Mouse (Mus musculus): Measurements from ENCODE around the gene Kcnq1. TPM values are rescaled to one million over a fixed set of nuclear protein-coding genes. Genes with fewer than 3 reads are reported as not detected.

Gene Kcnq1
- total RNA-seq, 1 experiment from 2014 or later = 3.6 TPM

DNA sequence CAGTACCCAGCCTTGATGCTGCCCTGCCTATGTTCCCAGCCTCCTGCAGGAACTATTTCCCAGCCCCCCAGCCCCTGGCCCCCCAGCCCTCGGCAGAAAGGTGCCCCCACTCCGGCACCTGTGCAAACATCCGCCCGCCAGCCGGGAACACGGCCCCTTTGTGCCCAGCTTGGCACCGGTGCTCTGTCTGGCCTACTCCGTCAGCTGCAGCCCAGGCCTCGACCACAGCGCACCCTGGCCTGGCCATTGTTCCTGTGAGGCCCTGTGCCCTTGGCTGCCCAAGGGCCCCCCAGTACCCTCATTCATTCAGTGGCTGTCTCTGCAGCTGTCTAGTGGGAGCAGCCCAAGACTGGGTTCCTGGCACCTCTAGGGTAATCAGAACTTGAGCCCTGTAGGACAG, 80.2 kb downstream of the Kcnq1 start:
- DNase-seq = no peak

DNA sequence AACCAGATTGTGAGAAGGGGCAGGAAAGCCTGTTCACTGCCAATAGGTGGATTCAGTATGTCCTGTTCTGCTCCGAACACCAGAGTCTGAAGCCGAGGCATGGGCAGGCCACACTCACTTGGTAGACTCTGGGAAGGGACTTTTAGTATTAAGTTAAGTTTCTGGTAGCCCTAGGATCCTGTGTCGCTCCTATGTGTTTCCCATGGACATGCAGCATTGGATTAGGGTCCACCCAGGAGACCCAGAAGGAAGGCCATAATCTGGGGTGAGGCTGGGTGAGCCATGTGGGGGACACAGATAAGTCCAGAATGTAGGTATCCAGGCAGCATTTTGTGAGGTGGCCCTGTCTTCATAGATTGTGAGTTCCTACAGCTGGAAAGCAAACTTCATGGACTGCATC, 81.0 kb downstream of the Kcnq1 start:
- no peak for DNase-seq

DNA sequence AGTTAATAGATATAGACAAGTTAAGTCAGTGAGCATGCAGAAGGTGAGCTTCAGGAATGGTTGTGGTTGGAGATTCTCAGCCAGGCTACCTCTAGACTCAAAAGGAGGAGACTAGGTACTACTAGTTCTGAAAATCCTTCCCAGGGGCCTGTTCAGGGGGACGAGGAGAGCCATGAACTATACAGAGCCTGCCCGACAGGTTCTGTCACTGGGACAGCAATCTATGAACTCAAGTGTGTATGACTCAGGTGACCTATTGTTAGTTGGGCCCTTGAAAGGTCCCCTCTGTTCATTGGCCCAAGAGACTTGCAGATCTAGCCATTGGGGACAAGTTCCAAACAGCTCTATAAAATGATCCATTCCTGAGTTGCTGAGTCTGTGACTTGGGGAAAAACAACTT, 82.4 kb downstream of the Kcnq1 start:
- no peak for DNase-seq

DNA sequence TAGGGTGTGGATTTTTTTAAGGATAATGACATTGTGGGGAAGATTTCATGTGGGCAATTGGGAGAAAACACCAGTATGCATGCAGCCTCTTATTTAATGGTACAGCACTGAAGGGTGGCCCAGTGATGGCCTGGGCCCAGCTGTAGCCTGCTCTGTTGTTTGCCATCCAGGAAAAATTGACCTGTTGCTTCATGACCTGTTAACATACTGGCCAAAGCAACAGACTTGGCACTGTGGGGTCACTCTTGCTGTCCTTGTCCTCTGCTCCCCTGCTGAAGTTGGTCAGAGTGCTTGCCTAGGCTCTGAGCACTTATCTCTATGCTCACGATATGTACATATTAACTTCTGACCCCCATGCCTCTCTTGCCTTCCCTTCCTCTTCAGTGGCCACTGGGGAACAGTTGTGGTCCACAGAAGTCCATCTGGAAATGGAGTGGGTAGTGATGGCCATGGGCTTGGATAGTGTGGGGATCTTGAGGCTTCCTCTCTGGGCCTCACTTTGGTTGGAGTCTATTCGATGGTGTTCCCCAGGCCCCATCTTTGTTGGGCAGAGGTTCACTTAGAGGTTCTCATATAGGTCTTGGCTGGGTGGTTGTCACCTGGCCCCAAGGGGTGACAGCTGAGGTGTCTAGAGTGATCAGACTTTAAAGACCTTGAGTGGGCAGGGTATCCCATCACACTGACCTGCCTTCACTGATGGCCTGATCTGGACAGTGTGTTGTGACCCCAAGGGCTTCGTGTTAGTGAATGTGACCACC, 84.0 kb downstream of the Kcnq1 start:
- DNase-seq = no peak

DNA sequence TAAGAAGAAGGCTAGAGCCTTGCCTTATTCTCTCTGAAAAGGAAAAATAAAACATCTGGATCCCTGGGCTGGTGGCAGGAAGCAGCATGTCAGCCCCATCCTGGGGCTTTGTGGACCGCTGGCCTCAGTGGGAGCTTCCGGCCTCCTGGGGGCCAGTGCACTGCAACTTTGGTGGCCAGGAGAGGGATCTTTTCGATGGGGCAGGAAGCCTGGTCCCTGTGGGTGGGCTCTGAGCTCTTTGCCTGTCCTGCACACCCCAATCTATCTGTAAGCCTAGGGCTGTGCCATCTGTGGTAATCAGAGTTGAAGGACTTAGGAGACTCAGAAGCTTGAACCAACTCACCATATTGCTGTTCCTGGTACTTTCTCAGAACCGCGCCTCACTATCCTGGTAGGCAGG, 84.7 kb downstream of the Kcnq1 start:
- DNase-seq = no peak

DNA sequence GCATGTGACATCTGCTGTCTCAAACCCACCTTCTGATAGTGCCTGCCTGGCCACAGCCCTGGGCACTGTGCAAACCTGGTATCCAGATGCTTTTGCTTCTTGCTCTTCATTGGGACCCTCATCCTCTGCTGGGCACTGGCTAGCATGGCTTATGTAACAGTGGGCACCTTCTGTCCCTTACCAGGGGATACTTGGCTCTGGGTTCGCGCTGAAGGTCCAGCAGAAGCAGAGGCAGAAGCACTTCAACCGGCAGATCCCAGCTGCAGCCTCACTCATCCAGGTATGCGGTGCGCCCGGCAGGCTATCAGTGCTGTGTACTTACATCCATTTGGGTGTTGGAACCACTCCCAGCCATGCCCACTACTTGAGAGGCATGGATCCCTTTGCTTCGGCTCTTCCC, 86.2 kb downstream of the Kcnq1 start:
- DNase-seq = no peak

DNA sequence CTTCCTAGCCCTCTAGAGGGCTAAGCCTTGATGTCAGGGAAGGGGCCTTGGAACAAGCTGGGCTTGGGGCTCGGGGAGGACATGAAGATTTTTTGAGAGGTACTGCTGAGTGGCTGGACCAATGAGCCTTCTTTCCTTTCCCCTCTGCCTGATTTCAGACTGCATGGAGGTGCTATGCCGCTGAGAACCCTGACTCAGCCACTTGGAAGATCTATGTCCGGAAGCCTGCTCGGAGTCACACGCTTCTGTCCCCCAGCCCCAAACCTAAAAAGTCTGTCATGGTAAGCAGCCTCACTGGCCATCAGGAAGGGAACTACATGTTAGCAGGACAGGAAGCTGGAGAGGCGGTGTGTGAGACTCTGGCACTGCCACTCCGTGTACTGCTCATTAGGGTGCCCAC, 87.9 kb downstream of the Kcnq1 start:
- DNase-seq = no peak

DNA sequence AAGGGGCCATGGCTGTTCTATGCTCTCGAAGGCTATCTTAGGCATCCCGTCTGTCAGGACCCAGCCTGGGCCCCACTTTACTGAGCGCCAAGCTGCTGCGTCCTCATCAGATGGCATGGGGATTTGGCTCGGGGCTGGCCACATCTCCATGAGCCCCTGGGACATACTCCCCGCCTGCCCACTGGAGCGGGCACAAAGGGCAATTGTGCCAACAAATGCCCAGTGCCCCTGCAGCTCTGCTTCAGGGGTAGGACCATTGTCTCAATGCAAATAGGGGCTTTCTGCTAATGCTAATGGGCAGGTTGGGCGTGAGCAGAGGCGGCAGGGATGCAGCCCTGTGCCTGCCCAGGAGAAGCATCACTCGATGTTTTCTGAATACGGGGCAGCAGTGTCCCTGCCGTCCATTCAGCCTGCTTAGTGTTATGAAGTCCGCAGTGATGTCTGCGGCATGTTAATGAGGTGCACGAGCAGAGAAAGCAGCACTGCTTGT, 91.8 kb downstream of the Kcnq1 start:
- no peak for DNase-seq

DNA sequence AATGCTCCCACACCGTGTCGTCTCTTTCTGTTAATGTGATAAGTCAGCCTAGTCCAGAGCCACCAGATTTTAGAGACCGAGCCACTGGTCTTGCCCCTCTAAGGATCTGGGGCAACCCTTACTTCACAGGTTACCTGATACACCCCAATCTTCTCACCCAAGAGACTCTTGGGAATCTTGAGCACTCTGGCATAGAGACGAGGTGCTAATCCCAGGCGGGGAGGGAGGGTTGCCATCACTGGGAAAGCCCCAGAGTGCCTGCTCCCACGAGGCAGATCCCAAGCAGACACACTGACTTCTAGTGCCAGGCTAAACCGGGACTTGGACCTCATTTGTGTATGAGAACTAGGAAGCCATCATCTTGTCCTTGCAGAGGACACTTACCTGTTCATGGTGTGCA, 92.3 kb downstream of the Kcnq1 start:
- DNase-seq = no peak

DNA sequence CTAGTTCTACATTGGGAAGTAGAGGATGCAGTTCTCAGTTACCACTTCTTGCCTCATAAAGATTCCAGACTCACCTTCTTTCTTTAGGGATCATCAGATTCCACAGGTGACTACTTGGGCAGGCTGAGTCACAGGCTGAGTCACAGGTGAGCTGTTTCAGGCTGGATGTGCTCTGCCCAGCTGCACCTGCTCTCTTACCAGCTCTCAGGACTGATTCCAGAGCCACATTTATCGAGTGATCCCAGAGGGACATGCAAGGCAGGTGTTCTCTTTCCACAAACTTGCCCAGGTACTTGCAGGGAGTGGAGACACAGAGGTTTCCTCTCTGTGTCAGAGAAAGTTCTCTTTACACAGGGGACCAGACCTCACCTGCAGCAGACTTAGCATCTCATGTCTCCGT, 95.1 kb downstream of the Kcnq1 start:
- no peak for DNase-seq

DNA sequence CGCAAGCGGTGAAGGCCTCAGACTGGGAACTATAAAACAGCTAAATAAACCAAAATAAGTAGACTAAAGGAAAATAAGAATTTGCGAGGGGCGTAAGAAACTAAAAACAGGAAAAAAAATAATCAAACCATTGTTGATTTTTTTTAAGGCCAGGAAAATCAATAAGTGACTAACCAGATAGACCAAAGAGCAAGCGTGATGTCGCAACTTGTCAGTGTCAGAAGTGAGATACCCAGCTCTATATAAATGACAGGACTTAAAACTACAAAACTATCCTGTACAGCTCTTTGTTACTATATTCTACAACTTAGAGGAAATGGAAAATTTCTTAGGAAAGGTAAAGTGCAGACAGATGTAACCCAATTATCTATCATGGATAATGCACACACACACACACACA, 97.7 kb downstream of the Kcnq1 start:
- no peak for DNase-seq

DNA sequence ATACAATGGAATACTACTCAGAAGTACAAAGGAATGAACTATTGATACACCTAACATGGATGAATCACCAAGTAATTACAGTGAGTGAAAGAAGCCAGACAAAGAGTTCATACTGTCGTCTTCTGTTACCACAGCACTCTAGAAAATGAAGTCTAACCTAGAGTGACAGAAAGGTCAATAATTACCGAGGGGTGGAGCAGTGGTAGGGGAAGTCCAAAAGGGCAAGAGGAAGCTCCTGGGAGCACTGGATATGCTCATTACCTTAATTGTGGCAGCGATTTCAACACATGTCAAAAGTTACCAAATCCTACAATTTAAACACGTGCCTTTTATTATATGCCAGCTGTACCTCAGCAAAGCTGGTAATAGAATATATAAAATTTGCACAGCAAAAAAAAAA, 100.9 kb downstream of the Kcnq1 start:
- no peak for DNase-seq

DNA sequence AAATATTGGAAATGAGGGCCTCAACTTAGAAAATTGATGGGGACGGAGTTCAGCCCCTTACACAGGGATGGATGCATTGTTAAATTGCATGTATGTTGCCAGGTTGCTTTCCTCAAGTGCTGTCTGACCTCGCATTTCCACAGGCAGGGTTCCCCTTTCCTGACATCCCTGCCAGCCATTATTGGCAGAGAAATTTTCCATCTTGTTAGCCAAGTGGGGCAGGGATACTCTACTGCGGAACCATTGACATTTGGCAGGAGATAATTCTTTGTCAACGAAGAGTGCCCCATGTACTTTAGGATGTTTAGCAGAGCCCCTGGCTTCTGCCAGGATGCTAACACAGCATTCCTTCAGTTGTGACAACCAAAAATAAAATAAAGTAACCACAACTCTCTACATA, 104.6 kb downstream of the Kcnq1 start:
- DNase-seq = no peak

DNA sequence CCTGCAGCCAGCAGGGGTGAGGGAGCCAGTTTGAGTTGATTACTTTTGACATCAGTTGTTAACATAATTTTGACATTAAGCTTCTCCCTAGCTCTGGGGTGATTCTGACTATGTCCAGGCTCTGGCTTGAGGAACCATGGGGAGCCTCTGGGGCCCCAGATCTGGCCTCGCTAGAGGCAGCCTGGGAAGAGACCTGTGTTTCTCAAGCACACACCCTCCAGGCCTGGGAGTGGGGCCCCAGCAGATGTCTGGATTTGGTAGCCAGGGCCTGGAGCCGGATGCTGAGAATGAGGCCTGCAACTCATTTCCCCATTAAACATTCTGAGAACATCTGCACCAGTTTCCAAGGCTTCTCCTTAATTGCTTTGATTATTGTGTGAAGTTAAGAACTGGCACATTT, 145.0 kb downstream of the Kcnq1 start:
- DNase-seq = no peak

DNA sequence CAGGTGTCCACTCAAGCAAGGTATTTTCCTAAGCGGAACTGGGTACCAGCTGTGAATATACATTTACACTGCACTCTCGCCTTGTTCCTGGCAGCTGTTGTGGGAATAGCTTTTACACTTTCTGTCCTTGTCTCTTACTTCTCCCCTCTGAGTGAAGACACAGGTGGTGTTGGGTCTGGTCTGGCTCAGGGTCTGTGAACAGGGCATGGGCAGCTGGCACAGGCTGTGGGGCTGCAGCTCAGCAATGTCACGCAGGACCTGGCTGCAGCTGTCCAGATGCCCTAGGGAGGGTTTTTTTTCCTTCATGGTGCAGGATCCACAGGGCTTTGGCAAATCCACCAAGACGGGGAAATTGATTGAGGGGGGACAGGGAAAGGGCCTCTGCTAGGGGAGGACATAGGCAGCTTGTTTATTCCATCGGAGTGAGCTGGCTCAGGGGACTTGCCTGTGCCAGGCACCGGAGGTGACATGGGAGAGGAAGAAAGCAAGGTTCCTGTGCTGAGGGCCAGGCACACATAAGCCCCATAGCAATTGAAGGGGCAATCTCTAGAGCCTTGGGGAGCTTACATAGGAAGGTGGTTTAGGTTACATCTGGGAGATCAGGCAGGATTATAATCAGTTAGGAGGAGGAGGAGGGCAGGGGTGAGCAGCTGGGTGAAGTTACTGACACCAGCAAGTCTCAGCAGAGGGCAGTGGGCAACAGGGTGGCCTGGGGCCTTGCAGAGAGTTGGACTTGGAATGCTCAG, 147.1 kb downstream of the Kcnq1 start:
- DNase-seq = no peak

DNA sequence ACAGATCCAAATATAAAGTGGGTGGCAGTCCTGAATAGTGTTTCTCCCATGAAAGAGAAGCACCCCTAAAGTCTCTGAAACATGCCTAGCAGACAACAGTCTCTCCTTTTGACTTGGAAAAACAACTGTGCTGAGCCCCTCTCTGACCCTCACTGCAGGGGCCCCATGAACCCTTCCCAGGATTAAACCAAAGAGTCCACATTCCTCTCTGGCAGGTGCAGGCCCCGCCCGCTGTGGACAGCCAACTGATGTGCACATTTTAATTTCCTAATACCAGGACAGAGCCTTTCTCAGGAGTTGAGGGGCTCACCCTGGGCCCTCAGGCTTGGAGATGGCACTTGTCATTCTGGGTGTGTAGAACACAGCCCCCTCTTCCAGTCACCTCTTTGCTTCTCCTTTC, 148.7 kb downstream of the Kcnq1 start:
- DNase-seq = no peak

DNA sequence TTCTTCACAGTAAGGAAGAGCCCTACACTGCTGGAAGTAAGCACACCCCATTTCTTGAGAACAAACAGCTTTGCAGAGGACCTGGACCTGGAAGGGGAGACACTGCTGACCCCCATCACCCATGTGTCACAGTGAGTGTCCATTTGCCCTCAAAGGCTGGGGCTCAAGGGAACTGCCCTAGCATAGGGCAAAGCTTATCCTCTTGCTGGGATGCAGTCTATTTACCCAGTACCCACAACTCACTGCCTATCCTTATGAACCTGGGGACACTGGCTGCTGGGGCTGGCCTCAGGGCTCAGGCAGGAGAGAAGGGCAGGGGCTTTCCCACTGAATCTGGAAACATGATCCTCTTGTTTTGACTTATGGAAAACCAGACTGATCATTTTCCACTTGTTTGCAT, 155.1 kb downstream of the Kcnq1 start:
- no peak for DNase-seq

DNA sequence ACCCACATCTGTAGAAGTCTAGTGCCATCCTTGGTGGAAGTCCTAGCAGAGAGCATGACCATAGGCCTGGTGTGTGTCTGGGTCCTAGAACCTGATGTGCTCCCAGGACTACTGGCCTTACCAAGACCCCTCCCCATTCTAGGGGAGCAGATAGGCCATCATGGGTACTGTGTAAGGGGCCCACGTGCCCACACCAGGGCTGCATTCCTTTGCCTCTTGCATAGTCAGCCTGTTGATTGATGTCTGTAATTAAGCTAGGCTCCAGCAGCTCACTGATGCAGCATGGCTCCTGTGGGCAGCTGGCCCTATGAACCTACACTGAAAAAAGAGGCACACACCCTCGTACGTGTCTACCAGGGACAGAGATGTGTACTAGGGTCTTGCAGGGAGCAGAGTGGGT, 157.4 kb downstream of the Kcnq1 start:
- no peak for DNase-seq

DNA sequence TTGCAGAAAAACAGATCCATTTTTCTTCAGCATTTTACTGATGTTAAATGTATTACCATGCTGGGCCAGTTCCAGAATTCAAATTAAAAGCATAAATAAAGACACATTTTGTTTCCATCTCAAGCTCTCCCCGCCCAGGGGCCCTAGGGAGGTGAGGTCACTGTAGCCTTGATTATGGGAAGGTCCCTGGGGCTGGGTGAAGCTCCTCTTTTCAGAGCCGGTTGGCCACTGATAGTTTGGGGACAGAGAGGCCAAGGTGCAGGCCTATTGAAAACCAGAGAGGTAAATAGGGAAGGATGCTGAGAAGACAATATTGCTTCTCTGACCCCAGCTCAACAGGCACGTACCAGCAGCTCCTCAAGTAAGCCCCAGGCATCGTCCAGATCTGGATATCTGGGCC, 157.8 kb downstream of the Kcnq1 start:
- no peak for DNase-seq

DNA sequence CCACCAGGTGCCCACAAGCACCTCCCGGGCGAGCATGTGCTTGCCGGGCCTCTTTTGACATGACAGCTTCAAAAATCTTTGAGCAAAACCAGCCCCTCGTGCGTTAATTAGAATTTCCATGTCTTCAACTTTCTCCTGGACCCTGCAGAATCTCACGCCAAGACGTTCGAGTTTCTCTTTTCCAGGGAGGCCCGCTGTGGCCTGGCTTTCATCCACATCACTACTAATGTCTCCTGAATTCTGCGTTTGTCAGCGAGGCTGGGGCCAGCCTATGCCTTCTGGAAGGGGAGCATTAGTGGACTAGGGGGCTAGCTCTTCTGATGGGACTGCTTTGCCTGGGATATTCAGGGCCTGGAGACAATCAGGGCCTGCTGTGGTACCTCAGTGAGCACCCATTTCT, 159.2 kb downstream of the Kcnq1 start:
- DNase-seq = no peak

DNA sequence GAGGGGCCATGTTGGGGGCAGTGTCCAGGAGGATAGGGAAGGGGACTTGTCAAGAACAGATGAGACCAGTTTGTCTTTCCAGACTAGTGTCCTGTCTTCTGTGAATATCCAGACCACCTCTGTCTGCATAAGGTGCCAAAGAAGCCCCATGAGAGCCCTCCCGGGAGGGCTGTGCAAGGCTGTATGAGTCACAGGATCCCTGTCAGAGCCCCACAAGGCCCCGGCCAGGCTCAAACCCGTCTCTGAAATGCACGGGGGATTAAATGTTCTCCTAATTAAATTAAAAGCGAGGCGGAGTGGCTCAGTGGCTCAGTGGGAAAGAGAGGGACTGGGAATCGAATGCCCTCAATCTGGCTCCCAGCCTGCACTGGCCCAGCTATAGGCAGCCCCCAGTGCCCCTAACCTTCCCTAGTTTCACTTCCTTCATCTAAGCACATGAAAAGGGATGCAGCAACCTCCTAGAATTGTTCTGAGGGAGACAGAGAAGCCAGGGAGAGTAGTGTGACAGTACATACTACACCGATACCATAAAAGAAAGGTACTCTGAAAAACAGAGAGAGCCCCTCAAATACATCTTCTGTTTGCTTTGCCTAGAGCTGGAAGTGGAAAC, 159.8 kb downstream of the Kcnq1 start:
- DNase-seq = no peak

DNA sequence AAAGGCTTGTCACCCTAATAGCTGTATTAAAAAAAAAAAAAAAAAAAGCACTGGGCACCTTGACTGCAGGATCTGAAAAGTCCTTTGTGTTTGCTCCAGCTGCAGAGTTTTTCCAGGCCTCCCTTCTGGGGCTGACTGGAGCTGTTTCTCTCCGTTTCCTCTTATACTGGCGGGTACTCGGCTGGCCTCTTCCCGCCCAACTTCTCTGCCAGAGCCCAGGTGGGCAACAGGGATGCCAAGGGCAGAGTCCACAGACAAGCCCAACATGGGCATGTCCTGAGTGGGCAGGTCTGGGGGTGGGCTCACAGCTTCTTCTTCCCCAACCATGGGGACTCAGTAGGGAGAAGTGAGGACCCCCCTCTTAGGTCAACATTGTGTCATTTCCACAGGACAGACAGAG, 167.6 kb downstream of the Kcnq1 start:
- DNase-seq = no peak

DNA sequence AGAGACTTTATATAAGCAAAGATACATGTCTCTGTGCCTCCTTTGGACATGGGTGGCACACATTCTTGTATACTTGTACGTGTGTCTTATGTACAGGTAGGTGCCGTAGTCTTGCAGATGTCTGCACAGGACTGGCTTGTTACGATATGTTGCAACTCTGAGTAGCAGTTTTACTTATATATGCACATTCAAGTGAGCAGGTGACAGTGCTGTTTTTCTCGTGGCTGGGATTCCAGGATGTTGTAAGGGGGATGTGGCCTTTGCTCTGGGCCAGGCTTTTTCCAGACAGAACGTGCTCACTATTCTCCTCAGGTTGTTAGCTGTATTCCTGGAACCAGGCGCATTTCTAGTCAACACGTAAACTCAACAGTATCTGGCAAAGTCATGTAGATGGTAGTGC, 168.9 kb downstream of the Kcnq1 start:
- no peak for DNase-seq

DNA sequence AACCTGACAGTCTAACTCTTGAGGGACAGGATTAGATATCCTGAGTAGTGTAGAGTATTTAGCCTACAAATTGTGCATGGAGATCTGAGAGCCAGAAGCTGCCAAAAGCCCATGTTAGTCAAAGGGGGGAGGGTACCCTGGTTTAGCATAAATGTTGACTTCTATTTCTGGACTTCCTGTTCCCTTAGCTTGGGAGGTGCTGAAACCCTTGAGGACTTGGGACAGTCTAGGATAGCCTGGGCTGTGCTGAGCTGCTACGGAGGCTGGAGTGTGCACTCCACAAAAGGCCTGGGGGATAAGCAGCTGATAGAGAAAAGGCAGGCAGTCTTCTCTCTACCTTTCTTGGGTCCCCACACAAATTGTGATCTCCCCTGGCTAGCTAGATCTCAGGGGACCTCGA, 177.5 kb downstream of the Kcnq1 start:
- DNase-seq = no peak
